Mouse (Mus musculus) granulocyte monocyte progenitor cell, adult 5-6 weeks (primary cell): ENCODE measurements at regions not wholly inside any gene's neighbourhood (a gene's known extent, or its start where the extent isn't known, plus 50 kb on each side); places are given as distances from the start of the nearest gene placed in this dataset.
"Not testable (repeated sequence)": the region's sequence is repeated elsewhere in the genome, so short reads cannot be mapped to it uniquely, and the experiment has no call there.

Source experiments
- ATAC-seq: replicated peaks from 2 replicates; pipeline ENCODE4 v1.8.0; 2016; ENCODE audit warnings: mild to moderate bottlenecking, moderate TSS enrichment, inconsistent platforms; ENCODE audit not compliant: poor library complexity, severe bottlenecking

DNA sequence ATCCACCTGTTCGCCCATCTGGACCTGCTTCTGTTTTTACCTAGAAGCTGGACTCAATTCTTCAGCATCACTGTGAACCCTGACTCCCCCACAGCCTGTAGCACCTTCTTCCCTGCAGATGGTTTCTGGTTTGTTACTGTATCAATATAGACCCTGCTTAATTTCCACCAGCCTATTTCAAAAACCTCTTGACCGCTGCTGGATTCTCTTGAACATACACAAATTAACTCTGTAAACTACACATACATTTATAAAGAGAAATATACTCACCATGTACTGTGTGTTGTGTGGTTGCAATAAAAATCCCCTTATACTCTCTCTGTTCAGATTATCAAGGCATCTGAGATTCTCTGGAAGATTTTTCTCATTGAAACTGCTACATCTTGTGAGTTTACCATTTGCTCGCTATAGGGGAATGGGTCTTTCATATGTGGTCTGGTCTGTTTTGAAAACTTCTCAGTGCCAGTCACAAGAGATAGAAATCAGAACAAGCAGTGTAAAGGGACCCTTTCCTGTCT, 89.8 kb upstream of the Cpsf6 start:
- ATAC-seq = no peak

DNA sequence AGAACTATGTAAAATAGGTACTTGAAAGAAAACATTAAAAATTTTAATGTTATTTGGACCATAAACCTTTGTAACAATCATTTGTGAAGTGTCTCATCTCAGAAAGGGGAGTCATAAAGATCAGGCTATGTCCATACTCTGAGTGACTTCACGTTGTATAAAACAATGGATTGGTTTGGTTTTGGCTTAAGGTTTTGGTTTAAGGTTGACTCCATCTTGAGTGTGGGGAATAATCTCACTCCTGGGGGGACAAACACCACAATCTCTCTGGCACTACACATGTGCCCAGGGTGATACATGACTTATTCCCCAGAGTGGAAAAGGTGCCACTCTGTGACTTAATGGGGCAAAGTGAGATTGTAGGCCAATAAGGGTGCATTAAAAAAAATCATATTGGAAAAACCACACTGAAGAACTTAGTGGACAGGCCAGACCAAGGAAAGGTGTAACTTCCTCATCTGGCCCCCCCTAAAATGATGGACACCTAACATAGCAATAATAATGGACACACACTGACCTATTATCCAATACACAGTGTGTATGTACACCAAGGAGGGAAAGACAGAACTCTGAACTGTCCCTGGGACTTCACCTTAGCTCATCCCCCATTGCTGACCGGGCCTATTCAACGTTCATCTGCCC, 89.2 kb upstream of the Cpsf6 start:
- no peak for ATAC-seq

DNA sequence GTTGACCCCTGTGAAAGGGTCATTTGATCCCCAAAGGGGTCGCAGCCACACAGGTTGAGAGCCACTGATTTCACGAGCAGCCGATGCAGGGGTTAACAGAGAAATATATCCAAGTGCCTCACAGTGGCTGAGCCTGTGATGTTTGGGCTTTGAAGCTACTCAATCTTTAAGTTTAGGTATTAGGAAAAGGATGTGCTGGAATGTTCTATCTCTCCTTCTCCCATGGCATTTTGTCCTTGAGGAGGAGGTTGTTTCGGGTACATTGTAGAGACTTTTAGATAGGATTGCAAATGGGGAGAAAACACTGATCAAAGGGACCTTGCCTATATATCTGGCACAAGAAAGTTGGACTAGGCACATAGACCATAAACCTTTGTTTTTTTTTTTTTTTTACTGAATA, 88.6 kb upstream of the Cpsf6 start:
- no peak for ATAC-seq

DNA sequence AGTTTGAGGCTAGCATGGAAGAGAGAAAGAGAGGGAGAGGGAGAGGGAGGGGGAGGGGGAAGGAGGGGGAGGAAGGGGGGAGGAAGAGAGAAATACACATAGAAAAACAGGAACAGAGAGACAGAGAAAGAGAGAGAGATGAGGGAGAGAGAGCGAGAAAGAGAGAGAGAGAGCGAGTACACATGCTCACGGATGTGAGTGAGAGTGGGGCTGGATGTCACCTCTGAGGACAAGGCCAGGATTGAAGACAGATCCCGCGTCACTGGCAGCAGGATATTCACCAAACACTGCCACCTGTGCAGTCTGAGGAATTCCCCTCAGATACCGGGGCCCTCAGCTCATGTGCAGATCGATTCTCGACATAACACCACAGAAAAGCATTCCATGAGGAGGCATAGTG, 87.3 kb upstream of the Cpsf6 start:
- ATAC-seq = no peak

DNA sequence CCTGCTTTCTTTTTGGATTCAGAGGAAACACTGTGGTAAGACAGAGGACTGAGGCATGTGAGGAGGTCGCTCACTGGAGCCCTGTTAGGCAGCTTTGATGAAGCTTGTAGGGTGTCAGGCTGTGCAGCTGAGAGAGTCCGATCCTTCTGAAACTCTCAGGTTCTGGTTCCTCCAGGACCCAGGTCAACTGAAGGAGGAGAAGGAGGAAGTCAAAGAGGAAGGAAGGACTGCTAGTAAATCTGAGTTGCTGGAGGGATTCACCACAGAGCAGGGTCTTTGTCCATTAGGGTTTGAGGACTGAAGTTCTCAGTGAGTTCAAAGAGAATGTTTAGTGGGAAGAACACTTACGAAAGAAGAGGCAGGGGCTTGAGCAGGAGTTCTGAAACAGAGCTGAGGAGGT, 86.6 kb upstream of the Cpsf6 start:
- ATAC-seq = peak; percentile 58

DNA sequence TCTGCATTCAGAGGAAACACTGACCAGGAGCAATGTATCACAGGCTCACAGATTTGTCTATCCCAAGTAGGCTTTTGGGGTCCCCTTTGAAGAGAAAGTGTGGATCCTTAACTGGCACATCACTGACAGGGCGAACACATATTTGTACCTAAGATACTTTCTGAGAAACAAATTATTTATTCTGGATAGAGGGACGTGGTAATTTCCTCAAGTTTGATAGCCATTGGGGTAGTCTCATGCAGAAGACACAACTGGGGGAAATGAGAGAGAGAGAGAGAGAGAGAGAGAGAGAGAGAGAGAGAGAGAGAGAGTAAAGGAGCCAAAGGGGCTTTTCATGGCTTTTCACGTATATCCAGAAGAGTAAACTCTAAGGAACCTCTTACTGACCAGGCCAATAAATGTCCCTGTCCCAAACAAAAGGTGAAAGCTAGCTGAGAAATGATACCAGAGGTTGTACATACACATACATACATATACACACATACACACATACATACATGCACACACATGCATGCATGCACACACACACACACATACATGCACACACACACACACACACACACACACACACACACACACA, 85.9 kb upstream of the Cpsf6 start:
- no peak for ATAC-seq

DNA sequence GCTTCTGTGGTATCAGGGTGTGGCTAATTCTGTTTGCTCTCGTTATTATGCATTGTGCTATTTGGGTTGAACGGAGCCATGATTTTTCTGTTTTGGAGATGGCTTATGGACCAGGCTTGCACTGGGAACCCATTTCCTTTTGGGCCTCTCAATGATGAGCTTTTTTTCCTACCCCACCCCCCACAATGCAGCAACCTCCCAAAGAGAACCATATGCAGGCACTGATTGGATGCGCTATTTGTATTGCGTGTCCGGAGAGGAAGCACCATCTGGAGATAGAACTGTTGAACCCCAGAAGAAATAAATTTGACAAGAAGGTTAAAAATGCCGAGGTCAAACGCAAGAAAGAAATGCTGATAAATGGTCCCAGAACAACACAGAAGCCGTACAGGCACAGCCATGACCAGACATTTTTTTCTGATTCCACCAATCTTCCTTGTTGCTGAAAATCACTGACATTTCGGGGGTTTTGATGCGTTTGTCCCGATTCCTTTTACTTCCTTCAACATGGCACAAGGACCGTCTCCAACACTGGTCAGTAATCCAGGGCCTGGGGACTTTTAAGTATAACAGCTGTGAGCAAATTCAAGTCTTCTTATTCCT, 85.3 kb upstream of the Cpsf6 start:
- ATAC-seq = no peak

DNA sequence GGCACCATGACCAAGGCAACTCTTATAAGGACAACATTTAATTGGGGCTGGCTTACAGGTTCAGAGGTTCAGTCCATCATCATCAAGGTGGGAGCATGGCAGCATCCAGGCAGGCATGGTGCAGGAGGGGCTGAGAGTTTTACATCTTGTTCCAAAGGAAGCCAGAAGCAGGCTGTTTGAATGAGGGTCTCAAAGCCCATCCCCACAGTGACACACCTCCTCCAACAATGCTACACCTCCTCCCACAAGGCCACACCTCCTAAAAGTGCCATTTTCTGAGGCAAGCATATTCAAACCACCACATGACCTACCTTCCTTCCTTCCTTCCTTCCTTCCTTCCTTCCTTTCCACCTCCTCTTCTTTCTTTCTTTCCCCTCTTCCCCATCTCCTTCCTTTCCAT, 84.5 kb upstream of the Cpsf6 start:
- not testable (repeated sequence) for ATAC-seq

DNA sequence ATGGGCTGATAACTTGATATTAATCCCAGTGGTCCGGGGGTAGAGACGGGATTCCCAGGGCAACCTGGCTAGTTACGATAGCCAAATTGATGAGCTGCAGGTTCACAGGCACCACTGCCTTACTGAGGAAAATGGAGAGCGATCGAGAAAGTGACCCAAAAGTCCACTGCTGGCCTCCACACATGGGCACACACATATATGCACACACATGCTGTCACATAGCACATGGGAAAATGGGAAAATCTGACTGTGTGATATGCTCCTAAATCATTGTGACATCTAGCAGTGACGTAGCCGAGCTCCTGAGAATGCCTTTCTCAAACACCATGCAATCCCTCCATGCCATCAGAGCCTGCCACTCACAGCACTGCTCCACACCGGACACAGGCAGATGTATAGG, 83.8 kb upstream of the Cpsf6 start:
- ATAC-seq = no peak

DNA sequence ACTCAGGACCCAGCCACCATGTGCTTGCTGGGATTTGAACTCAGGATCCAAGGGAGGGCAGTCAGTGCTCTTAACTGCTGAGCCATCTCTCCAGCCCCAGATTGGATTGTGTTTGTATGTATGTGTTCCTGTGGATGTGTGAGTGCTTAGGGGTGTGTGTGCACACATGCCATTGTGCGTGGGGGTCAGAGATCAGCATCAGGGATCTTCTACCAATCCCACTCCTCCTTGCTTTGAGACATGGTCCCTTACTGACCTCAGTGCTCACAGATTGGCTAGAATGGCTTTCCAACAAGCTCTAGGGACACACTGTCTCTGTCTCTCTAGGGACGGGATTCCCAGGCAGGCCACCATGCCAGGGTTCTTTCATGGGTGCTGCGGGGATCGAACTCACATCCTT, 83.1 kb upstream of the Cpsf6 start:
- ATAC-seq = no peak

DNA sequence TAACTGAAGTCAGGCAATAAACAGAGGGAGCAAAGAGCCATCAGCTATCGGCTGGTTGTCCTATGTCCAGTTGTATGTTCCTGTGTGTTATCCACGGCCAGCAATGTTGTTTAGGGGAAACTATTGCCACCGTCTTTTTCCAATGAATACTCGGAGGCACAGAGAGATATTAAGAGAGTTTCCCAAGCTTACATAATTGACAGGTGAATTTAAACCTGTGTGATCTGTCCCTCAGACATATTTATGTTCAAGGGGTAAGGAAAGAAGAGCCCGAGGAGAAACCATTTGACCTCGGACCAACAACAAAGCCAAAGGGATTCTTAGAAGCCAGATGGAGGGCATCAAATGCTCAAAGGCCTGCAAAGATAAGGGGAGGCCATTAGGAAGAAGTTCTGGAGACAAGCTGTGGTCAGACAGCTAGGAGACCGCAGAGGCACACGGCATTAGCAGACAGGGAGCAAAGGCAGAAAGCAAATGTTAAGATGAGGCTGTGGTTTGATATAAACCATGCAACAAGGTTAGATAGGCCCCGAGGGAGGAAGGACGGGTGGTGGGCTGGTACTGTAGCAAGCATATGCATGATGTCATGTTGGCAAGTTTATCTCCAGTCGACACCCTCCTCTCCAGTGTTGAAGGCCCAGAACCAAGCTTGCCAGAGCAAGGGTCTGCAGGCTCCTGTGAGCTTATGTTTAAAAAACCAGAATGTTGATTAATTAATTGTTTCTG, 82.1 kb upstream of the Cpsf6 start:
- no peak for ATAC-seq

DNA sequence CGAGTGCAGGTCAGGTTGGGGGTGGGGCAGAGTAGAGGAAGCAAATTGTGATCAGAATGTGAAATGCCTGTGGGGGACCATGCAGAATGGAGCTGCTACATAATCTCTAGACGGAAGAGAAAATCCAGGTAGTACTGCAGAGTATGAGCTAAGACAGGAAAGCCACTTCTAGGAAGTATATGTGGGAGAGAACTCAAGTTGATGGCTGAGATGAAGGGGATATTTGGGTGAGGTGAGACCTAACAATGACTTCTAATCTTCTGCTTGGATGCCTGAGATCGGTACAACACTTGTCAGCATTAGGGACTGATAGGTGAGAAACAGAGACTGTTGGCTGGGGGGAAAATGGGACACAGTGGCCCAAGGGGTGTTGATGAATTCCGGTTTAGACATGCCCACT, 81.4 kb upstream of the Cpsf6 start:
- ATAC-seq = no peak

DNA sequence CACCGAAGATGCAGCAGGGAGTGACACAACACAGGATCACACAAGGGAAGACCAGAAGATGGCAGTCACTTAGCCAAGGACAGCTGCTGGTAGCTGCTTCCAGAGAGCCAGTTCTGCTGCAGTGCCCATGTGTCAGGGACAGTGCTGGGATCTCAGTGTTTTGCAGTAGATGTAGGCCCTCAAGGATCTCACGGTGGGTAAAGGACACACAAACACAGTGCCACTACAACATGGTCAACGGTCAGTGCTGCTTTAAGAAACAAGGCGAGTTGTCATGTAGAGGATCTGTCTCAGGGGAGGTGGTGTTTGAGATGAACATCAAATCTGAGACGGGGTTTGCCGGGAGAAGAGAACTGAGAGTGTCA, 80.5 kb upstream of the Cpsf6 start:
- ATAC-seq = no peak

DNA sequence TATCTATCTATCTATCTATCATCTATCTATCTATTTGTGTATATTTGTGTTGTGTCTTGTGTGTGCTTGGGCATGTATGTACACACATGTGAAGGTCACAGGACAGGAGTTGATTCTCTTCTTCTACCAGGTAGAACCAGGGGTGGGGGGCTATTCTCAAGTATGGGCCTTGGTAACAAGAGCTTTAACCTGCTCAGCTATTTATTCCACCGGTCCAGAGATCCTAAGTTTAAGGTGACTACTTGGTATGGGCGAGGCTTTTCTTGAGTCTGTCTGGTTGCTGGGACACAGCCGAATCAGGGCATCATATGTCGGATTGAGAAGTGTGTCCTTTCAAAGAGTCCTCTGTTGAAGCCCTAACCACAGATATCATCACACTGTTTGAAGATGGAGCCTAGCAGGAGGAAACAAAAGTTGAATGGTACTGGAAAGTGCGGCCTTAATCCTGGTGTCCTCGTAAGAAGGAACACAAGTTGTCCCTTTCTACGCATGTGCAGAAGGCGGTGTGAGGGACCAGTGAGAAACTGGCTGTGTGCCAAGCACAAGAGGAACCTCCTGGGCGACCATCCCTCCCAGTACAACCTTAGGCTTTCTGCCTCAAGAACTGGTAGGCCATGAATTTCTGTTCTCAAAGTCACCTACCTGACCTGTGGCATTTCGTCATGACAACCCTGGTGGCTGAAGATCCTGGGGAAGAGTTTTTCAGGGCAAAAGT, 80.0 kb upstream of the Cpsf6 start:
- no peak for ATAC-seq

DNA sequence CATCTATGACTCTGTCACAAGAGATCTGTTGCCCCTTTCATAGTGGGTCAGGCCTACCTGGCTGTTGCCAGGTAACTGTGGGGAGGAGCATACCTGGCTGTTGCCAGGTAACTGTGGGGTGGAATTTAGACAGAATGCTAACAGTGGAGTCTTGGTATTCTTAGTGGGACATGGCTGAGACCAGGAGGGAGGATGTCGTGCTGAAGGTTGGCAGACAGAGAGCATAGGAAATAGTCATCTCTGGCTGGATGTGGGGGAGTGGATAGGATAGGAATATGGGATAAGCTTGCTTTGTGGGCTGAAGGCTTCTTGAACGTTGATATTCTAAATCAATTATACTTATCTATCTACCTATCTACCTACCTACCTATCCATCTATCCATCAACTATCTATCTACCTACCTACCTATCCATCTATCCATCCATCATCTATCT, 79.2 kb upstream of the Cpsf6 start:
- ATAC-seq = no peak

DNA sequence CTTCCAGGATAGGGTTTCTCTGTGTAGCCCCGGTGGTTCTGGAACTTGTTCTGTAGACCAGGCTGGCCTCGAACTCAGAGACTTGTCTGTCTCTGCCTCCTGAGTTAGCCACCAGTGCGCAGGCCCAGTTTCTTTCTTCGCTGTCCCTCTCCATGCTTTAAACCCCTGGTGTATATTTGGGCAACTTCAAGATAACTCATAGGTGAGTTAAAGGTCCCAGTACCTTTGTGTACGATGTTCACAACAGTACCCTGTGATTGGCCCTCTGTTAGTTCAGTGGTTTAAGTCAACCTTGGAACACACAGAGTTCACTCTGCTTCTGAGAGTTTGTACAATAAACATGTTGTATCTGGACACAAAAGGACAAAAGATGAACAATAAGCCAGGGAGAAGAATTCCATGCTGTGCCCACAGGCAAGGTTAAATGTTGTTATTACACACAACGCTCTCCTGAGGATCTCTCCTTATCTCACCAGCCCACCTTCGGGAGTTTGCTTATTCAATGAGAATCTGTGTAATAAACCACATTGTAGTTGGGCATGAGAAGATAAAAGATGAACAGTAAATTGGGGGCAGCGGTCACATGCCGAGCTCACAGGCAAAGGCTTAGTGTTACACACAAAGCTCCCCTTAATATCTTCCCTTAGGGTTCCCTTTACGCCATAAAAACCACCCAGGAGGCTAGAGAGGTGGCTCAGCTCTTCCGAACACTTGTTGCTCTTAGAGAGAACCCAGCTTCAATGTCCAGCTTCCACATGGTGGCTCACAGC, 78.6 kb upstream of the Cpsf6 start:
- ATAC-seq = no peak

DNA sequence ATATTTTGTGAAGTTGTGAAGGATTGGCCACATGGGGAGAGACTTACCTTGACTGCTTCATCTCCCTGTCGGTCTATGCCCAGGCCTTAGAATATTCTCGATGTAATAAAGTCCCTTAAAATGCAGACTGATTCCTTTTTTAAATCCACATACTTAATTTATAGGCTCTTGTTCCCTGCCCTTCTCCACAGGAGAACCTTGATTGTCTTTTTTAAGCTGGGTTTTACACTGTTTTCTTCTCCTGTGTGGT, 77.8 kb upstream of the Cpsf6 start:
- ATAC-seq = no peak

DNA sequence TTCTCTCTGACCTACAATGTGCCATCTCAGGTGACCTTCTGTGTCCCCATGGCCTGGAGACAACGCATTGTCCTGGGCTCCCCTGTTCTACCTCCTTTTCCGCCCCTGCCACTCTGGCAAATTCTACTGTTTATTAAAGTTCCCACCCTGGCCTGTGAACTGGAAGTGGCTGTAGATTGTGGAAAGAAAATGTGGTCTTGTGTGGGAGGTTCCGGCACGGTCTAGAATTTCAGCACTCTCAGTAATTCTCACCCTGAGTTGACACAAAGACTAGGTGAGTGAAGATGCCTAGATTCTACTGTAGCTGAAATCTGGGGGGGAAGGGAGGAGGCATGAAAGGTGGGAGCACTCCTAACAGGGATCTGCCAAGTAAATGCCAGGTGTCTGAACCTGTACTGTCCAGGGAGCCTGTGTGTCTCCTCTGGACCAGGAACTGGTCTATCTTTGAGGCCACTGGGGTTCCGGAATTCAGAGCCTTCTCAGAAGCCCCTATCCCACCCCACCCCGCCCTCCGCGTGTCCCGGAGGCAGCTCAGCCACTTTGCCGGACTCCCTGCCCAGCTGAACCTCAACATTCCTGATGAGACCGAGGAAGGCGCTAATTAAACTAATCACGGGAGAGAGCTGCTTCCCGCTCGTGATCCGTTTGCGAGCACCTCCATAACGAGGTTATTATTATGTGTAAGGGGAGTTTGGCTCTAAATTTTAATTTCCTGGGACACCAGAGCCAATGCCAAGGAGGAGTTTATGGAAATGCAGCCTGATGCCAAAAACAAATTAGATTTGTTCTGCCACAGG, 77.3 kb upstream of the Cpsf6 start:
- ATAC-seq = no peak

DNA sequence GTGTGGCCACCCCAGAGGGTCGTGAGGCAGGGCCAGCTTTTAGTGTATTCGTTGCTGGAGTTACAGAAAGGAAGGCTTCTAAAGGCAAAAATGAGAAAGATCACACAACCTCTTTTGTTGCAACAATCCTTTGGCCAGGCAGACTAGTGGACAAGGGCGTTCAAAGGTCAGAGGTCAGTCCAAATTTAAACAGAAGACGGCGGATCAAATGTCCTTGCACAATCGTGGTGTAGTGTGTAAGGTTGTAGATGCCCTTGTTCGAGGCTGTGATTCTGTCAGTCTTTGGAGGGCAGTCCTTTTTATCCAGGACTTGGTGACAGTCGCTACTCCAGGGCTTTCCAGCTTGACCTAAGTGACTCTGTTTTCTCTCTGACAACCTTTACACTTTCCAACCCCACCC, 76.6 kb upstream of the Cpsf6 start:
- no peak for ATAC-seq
